Mouse (Mus musculus) heart, postnatal 36 days (tissue): ENCODE data around the gene Sult2a2. TPM values are rescaled to one million over a fixed set of nuclear protein-coding genes. Genes with fewer than 3 reads are reported as not detected.
"Not testable (repeated sequence)": the region's sequence is repeated elsewhere in the genome, so short reads cannot be mapped to it uniquely, and the experiment has no call there.

Experiments used
- DNase-seq, 2 experiments: peaks; one replicate each; pipeline ENCODE4 v3.0.0; 2021 to 2022
- intact Hi-C: fragments of 180-260 bp; cut with DNase I; formaldehyde crosslinking; loops from one replicate; pipeline ENCODE4 v1.15.1; 2025
- total RNA-seq, 2 experiments: library from RNA; stranded (reverse); gene quantifications; 2 replicates each; pipeline ENCODE4 v1.2.3; 2021

Gene Sult2a2
- not detected for total RNA-seq

DNA sequence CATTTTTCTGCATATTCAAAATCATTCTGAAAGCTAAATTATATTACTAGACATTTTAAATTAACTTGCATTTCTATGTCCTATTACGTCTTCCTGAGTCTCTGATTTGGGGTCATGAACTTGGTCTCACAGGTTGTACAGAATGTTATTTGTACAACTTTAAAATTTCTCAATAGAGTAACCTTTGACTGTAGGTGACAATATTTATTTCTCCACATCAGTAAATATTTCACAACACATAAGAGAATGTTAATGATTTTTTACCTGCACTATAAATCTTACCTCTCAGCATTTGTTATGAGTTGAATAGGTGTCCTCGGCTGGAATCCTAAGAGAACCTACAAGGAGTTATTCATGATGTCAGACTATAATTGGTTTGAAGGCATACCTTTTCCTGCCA lies at the start of gene Sult2a2:
TSS of gene Sult2a2 (plus strand) at position 301 of the 400 bp plus-strand sequence.
- intact Hi-C loops, DNase-seq: not testable (repeated sequence)

DNA sequence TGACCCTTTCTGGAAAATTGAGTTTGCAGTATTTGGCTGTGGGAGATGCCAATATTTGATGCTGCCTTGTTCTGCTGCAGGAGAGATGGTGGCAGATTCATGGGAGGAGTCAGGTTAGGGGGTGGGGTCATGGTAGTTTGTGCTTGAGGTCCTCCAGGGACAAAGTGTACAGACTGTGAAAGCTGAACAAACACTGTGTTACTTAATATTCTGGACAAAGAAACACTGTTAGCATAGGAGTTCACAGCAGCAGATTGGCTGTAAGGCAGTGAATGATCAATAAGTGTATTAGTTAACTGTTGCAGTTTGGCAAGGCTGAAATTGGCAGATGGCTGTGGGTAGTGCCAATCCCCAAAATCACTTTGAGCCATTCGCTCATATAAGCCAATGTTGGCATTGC lies 80.6 kb downstream of the Sult2a2 start:
- intact Hi-C loops = no loop called here
- DNase-seq = no peak

Other genes with a start within 250 kb of the Sult2a2 start
- gene Bsph2, start 162.4 kb upstream of the Sult2a2 start, total RNA-seq = not detected
- not detected for gene Sult2a5, start 109.5 kb upstream of the Sult2a2 start, total RNA-seq
- not detected for gene Sult2a1, start 103.9 kb downstream of the Sult2a2 start, total RNA-seq